Mouse (Mus musculus) small intestine, adult 2 months (tissue): ENCODE results near the gene D330045A20Rik. TPM values are rescaled to one million over a fixed set of nuclear protein-coding genes. Genes with fewer than 3 reads are reported as not detected.

ENCODE experiments used
- H3K27ac ChIP-seq: fragments of 200-500 bp; 2 replicates; pipeline ENCODE4 v1.5.1; 2012; ENCODE audit warnings: low read depth, low read length, control low read depth, inconsistent platforms; ENCODE audit not compliant: insufficient read depth
- H3K27me3 ChIP-seq: fragments of 200-500 bp; 2 replicates; pipeline ENCODE4 v1.6.1; 2012; ENCODE audit warnings: mild to moderate bottlenecking, moderate library complexity, low read length, inconsistent platforms; ENCODE audit not compliant: control insufficient read depth, insufficient read depth
- H3K36me3 ChIP-seq: fragments of 200-500 bp; 2 replicates; pipeline ENCODE4 v1.6.1; 2012; ENCODE audit warnings: mild to moderate bottlenecking, low read length, control low read depth, inconsistent platforms; ENCODE audit not compliant: control insufficient read depth, insufficient read depth
- H3K4me1 ChIP-seq: fragments of 200-500 bp; 2 replicates; pipeline ENCODE4 v1.6.1; 2012; ENCODE audit warnings: low read length, inconsistent platforms, mixed read lengths; ENCODE audit not compliant: control insufficient read depth, insufficient read depth, insufficient read length
- H3K4me3 ChIP-seq: fragments of 200-500 bp; 2 replicates; pipeline ENCODE4 v1.5.1; 2012; ENCODE audit warnings: low read depth, mild to moderate bottlenecking, control low read depth, inconsistent platforms, low read length, moderate library complexity
- CTCF ChIP-seq: fragments of 200-500 bp; IDR thresholded peaks from 2 replicates; pipeline ENCODE4 v1.5.1; 2012; ENCODE audit warnings: low read depth, mild to moderate bottlenecking, control low read depth, inconsistent platforms, low read length, moderate library complexity, mixed read lengths; ENCODE audit not compliant: insufficient replicate concordance, insufficient read length; ENCODE audit errors: extremely low read depth
- POLR2A ChIP-seq: fragments of 200-500 bp; IDR thresholded peaks from 2 replicates; pipeline ENCODE4 v1.6.1; 2012; ENCODE audit warnings: low read depth, mild to moderate bottlenecking, control low read depth, inconsistent platforms, low read length, moderate library complexity
- WGBS: fragments of 180-500 bp; shearing (Covaris S2); methylation state at CpG from one replicate; pipeline ENCODE4 v1.1.7; 2018; 5-methylcytosine and 5-hydroxymethylcytosine counted together
- polyA plus RNA-seq: library from polyadenylated mRNA; depleted of rRNA; stranded (reverse); fragments of >200 nt; gene quantifications from 2 replicates; pipeline ENCODE4 v1.2.3, GENCODE M21; 2012

The D330045A20Rik gene
- polyA plus RNA-seq, 1 experiment: 0.03 TPM

DNA sequence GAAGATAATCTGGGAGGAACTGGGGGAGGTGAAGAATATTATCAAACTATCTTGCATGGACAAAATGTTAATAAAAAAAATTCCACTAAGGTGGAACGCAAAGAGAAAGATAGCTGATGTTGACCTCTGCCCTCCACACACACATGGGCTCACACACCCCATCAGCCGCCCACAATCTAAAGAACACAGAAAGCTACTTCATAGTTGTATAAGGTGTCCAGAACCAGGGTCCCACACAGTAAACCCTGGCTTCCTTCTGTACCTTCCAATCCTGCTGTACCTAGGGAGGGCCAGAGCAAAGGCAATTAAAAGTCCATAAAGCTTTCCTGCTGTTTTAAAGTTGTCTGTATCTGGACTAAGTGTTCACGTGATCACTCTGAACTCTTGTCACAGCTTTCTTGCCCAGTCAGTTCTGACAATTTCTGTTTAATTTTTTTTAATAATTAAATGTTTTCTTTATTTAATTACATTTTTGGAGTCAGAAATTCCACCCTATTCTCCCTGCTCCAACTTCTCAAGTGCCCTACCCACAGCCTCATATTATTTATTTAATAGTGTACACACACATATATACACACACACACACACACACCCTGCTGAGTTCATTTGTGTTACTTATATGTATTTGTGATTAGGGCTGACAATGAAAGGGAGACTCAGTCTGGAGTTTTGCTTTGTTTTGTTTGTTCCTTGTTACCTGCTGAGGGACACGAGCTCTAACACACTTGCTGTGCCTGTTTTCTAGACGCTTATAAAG lies 57.7 kb downstream of the D330045A20Rik start:
- H3K4me3 ChIP-seq: no peak overlapping the region
- no peak overlapping the region; the same call in 1 of the 2 replicates for H3K27ac ChIP-seq
- H3K36me3 ChIP-seq: no peaks in the 10 kb centered on the region
- H3K27me3 ChIP-seq: no peaks in the 10 kb centered on the region
- no peaks in the 10 kb centered on the region for H3K4me1 ChIP-seq
- TF ChIP-seq POLR2A (no peak), CTCF (no peak)
- 56% methylated on average over 5 of the region's 5 CpGs for WGBS

DNA sequence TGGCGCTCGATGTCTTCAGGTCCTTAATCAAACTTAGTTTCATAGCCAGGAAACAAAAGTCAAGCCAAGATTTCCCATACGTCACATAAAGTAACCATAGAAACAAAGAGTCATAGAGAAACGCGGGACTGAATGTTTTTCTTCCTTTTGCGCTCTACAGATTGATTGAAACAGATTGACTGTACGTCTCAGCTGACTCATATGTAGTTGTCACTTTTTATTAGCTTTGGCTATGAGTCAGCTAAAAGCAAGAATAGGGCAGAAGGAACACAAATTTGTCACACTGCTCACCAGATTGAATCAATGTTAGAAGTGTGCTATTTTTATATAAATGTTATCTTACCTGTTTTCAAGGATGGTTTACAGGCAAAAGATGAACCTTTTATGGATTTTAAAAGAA lies 63.6 kb downstream of the D330045A20Rik start:
- Histone ChIP-seq H3K4me3 (no peak overlapping the region), H3K27ac (no peak overlapping the region), H3K36me3 (no peaks in the 10 kb centered on the region), H3K4me1 (no peaks in the 10 kb centered on the region), H3K27me3 (no peaks in the 10 kb centered on the region)
- WGBS: 52% methylated on average over 7 of the region's 7 CpGs
- TF ChIP-seq CTCF (no peak), POLR2A (no peak)

DNA sequence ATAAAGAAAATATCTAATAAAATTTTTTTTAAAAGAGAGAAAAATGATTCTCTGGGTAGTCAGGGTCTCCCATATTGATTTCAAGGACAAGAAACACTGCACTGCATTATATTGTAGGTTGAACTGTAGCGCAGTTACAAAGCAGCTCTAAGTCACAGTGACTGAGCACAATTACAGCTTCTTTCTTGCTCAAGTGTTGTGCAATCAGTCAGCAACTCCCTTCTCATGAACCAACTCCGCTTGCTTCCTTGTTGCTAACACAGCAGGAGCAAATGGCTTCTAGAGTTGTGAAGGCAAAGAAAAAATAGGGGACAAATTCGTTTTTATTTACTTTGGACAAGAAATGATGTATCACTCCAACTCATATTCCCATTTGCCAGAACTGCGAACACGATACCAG lies 70.3 kb downstream of the D330045A20Rik start:
- TF ChIP-seq POLR2A (no peak), CTCF (no peak)
- no peaks in the 10 kb centered on the region for H3K4me1 ChIP-seq
- no peaks in the 10 kb centered on the region for H3K36me3 ChIP-seq
- 68% methylated on average over 5 of the region's 5 CpGs for WGBS
- no peaks in the 10 kb centered on the region for H3K27me3 ChIP-seq
- H3K27ac ChIP-seq: no peak overlapping the region
- no peak overlapping the region for H3K4me3 ChIP-seq

DNA sequence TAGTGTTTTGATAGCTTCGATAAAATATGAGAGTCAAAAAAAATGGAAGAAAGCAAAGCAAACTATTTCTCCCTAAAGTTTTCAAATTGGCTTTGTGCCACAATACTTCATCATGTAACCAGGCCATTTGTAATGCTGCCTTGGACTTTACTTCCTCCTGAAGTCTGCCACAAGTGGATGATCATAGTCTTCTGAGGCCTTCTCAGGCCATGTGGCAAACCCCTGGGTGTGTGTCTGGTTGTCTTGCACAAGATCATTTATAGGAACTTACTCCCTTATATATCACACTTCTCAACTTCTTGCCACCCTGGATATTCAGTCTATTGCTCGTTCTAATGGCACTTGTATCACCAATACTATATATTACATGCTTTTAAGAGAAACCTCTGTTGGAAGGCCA lies 71.9 kb downstream of the D330045A20Rik start:
- Histone ChIP-seq H3K27ac (no peak overlapping the region), H3K4me3 (no peak overlapping the region), H3K27me3 (no peaks in the 10 kb centered on the region), H3K4me1 (no peaks in the 10 kb centered on the region), H3K36me3 (no peaks in the 10 kb centered on the region)
- 85% methylated on average over 2 of the region's 2 CpGs for WGBS
- TF ChIP-seq POLR2A: no peak
- no peak for TF ChIP-seq CTCF

DNA sequence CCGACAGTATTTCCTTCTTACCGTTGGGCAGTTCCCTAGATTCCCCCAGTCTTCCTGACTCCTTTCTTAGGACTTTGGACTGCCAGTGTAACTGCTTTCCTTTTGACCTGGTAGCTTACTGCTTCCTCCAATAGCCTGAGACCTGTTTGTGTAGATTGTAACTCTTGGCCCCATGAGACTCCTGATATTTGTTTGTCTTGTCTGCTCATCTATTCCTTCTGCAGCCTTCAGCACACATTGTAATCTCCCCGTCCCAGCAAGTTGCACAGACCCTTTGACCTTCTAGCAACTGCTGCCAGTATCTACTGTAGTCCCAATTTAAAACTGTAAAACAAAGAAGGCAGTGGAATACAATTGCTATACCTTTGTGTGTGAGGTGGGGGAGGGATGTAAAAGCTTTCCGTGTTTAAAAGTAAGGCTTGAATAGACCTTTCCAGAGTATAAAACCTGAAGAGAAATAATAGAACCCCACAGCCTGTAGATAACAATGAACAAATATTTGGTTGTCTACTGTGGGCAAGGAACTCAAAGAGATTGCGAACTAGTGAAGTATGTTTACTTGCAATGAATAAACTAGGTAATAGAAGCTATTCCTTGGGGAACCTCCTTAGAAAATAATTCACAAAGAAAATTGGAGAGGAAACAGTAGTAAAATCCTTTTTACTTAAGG lies 82.2 kb downstream of the D330045A20Rik start:
- TF ChIP-seq CTCF (no peak), POLR2A (no peak)
- no peaks in the 10 kb centered on the region for H3K4me1 ChIP-seq
- WGBS: 30% methylated on average over 5 of the region's 5 CpGs
- no peaks in the 10 kb centered on the region for H3K36me3 ChIP-seq
- no peak overlapping the region for H3K4me3 ChIP-seq
- H3K27me3 ChIP-seq: no peaks in the 10 kb centered on the region
- H3K27ac ChIP-seq: peak overlapping the region; percentile 62; the same call in 1 of the 2 replicates

DNA sequence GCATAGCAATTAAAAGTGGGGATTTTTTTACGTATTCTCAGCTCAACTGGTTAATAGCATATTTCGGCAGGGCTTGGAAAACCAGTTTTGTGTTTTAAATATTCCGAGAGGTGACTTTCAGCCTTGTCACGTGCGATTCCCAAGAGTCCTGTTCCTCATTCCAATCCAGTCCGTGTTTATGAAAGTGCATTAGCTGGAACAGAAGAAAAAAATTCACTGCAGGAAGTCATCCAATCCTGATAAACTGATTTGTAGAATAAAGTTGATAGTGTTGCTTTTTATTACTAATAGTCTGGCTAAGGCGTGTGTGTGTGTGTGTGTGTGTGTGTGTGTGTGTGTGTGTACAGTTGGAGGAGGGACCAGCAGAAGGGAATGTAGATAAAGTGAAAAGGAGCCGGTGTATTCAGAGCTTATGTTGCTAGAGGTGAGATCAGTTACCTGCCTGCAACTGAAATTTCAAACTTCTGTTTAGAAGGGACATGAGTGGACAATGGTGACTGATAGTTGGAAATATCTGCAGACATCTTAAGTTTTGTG lies 82.8 kb downstream of the D330045A20Rik start, which contains the start of gene Rnf128:
Rnf128 (plus strand) TSS at position 392 of the 537 bp plus-strand sequence.
- Histone ChIP-seq H3K27me3 (no peaks in the 10 kb centered on the region), H3K4me1 (no peaks in the 10 kb centered on the region; the same call in 1 of the 2 replicates), H3K4me3 (no peak within 1 kb of the TSS; the same call in 1 of the 2 replicates), H3K36me3 (no peaks in the 10 kb centered on the region), H3K27ac (peak within 1 kb of the TSS; percentile 89)
- TF ChIP-seq CTCF (no peak), POLR2A (no peak)
- 22% methylated on average over 8 of the region's 8 CpGs for WGBS

DNA sequence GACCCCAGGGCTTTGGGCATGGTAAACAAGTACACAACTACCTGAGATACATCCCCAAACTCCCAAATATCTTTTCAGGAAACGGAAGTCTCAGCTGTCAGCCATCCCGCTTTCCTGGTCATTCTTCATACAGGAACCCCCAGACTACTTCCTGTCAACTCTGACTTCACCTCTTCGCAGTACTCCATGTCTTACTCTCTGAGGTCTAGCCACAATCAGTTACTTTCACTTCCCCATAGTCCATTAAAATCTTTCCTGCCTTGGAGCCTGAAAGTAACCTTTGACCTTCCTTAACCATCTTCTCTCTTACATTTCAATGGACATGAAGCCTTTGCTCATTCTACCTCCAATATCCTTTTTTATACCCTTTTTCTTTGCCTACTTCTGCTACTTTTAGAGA lies 89.9 kb downstream of the D330045A20Rik start:
- Histone ChIP-seq H3K27me3 (no peaks in the 10 kb centered on the region), H3K36me3 (no peaks in the 10 kb centered on the region), H3K4me3 (no peak overlapping the region), H3K4me1 (peaks cover 6% of the 10 kb centered on the region; the same call in 1 of the 2 replicates), H3K27ac (no peak overlapping the region)
- TF ChIP-seq POLR2A (no peak), CTCF (no peak)
- WGBS: 75% methylated on average over 3 of the region's 3 CpGs
